Mouse (Mus musculus) liver, postnatal 0 days (tissue): ENCODE measurements around the gene Cdh23. TPM values are rescaled to one million over a fixed set of nuclear protein-coding genes. Genes with fewer than 3 reads are reported as not detected.

Source experiments
- ATAC-seq: fragments of 200-750 bp; cut with Nextera tagmentation; 2 replicates; pipeline ENCODE4 v1.8.0; 2017; ENCODE audit warnings: mild to moderate bottlenecking, moderate library complexity
- DNase-seq: peaks from one replicate; pipeline ENCODE4 v3.0.0-alpha.2; 2016
- H3K27ac ChIP-seq: fragments of 300-500 bp; sonication (generic); 2 replicates; pipeline ENCODE4 v1.5.1; 2014; ENCODE audit warnings: antibody characterized with exemption, moderate library complexity, mild to moderate bottlenecking, low read depth
- H3K27me3 ChIP-seq: fragments of 300-500 bp; sonication (generic); 2 replicates; pipeline ENCODE4 v1.6.1; 2014; ENCODE audit warnings: low read length, control low read depth, mixed read lengths; ENCODE audit not compliant: insufficient read depth
- H3K36me3 ChIP-seq: fragments of 300-500 bp; sonication (generic); replicated peaks from 2 replicates; pipeline ENCODE4 v1.6.1; 2014; ENCODE audit warnings: mild to moderate bottlenecking, control low read depth, low read length, moderate library complexity, mixed read lengths; ENCODE audit not compliant: insufficient read depth
- H3K4me1 ChIP-seq: fragments of 300-500 bp; sonication (generic); 2 replicates; pipeline ENCODE4 v1.6.1; 2014; ENCODE audit warnings: antibody characterized with exemption, mild to moderate bottlenecking, control low read depth; ENCODE audit not compliant: insufficient read depth
- H3K4me2 ChIP-seq: fragments of 300-500 bp; sonication (generic); 2 replicates; pipeline ENCODE4 v1.6.1; 2014; ENCODE audit warnings: low read depth, mild to moderate bottlenecking, low read length, moderate library complexity, mixed read lengths
- H3K4me3 ChIP-seq: fragments of 300-500 bp; sonication (generic); 2 replicates; pipeline ENCODE4 v1.5.1; 2014; ENCODE audit warnings: low read depth, low read length
- H3K9ac ChIP-seq: fragments of 300-500 bp; sonication (generic); replicated peaks from 2 replicates; pipeline ENCODE4 v1.6.1; 2014; ENCODE audit warnings: mild to moderate bottlenecking, moderate library complexity
- H3K9me3 ChIP-seq: fragments of 300-500 bp; sonication (generic); 2 replicates; pipeline ENCODE4 v1.6.1; 2016; ENCODE audit warnings: mild to moderate bottlenecking, control low read depth, low read length, mixed read lengths
- CTCF ChIP-seq: sonication (generic); IDR thresholded peaks from 2 replicates; pipeline ENCODE4 v1.5.1; 2016; ENCODE audit warnings: antibody characterized with exemption, low read depth
- EP300 ChIP-seq: IDR thresholded peaks from 2 replicates; pipeline ENCODE4 v1.6.1; 2016; ENCODE audit warnings: antibody characterized with exemption, low read depth, mild to moderate bottlenecking
- WGBS: fragments of 180-500 bp; shearing (Covaris S2); extraction: QIAGEN DNeasy Blood & Tissue Kit; methylation state at CpG from one replicate; pipeline ENCODE4 v1.1.7; 2014; ENCODE audit not compliant: insufficient replicate concordance; 5-methylcytosine and 5-hydroxymethylcytosine counted together
- polyA plus RNA-seq: library from polyadenylated mRNA; unstranded; fragments of >200 nt; fragmentation: Nextera tagmentation; extraction: Ambion mirVana; gene quantifications from 2 replicates; pipeline ENCODE4 v1.2.1, GENCODE M21; 2015

Cdh23 gene
- polyA plus RNA-seq, 1 experiment from 2014 or later: 0.28 TPM

- DNase-seq: no peak
- H3K9ac ChIP-seq: no peak overlapping the region
- H3K4me2 ChIP-seq: no peak overlapping the region
- no peak overlapping the region for H3K27ac ChIP-seq
- H3K27me3 ChIP-seq: no peaks in the 10 kb centered on the region
- no peaks in the 10 kb centered on the region for H3K36me3 ChIP-seq
- 30% methylated on average over 13 of the region's 13 CpGs for WGBS
- H3K4me1 ChIP-seq: peaks cover 4% of the 10 kb centered on the region; the same call in 1 of the 2 replicates
- no peak overlapping the region for H3K4me3 ChIP-seq
- ATAC-seq: no peak
- no peak for TF ChIP-seq CTCF
- no peak for TF ChIP-seq EP300
- no peaks in the 10 kb centered on the region for H3K9me3 ChIP-seq
Measured at GRCm38 (mm10) chr10:60635568-60636295, 60.6 kb downstream of the Cdh23 start.

- WGBS: 79% methylated on average over 9 of the region's 9 CpGs
Measured at GRCm38 (mm10) chr10:60634391-60634790, 61.9 kb downstream of the Cdh23 start.

GRCm38 (mm10) chr10:60626086-60626485 lies 70.2 kb downstream of the Cdh23 start:
- Histone ChIP-seq H3K9ac (no peak overlapping the region), H3K4me2 (no peak overlapping the region), H3K4me1 (no peaks in the 10 kb centered on the region), H3K4me3 (no peak overlapping the region), H3K9me3 (peaks cover 5% of the 10 kb centered on the region; the same call in 1 of the 2 replicates), H3K36me3 (no peaks in the 10 kb centered on the region), H3K27ac (no peak overlapping the region), H3K27me3 (no peaks in the 10 kb centered on the region)
- 58% methylated on average over 5 of the region's 5 CpGs for WGBS
- ATAC-seq (no peak), DNase-seq (no peak)
- TF ChIP-seq EP300: no peak

More at GRCm38 (mm10) chr10:60634391-60634790, 61.9 kb downstream of the Cdh23 start:
- H3K4me1 ChIP-seq: peaks cover 4% of the 10 kb centered on the region; the same call in 1 of the 2 replicates
- peaks cover 1% of the 10 kb centered on the region; the same call in 1 of the 2 replicates for H3K9me3 ChIP-seq
- TF ChIP-seq EP300 (no peak), CTCF (no peak)
- DNase-seq (no peak), ATAC-seq (no peak)
- H3K4me3 ChIP-seq: no peak overlapping the region
- no peak overlapping the region for H3K9ac ChIP-seq
- H3K27me3 ChIP-seq: no peaks in the 10 kb centered on the region
- no peaks in the 10 kb centered on the region for H3K36me3 ChIP-seq
- no peak overlapping the region for H3K27ac ChIP-seq
- H3K4me2 ChIP-seq: no peak overlapping the region

GRCm38 (mm10) chr10:60625511-60625910 lies 70.8 kb downstream of the Cdh23 start:
- Histone ChIP-seq H3K4me2 (no peak overlapping the region), H3K9ac (no peak overlapping the region), H3K27ac (no peak overlapping the region), H3K36me3 (no peaks in the 10 kb centered on the region), H3K4me1 (no peaks in the 10 kb centered on the region), H3K9me3 (peaks cover 5% of the 10 kb centered on the region; the same call in 1 of the 2 replicates), H3K27me3 (no peaks in the 10 kb centered on the region), H3K4me3 (no peak overlapping the region)
- WGBS: 72% methylated on average over 3 of the region's 3 CpGs
- no peak for ATAC-seq
- TF ChIP-seq CTCF: no peak
- no peak for TF ChIP-seq EP300
- no peak for DNase-seq

GRCm38 (mm10) chr10:60624945-60625344 lies 71.3 kb downstream of the Cdh23 start:
- no peak overlapping the region for H3K9ac ChIP-seq
- WGBS: 47% methylated on average over 3 of the region's 3 CpGs
- H3K9me3 ChIP-seq: peaks cover 5% of the 10 kb centered on the region; the same call in 1 of the 2 replicates

GRCm38 (mm10) chr10:60624217-60624708 lies 72.0 kb downstream of the Cdh23 start:
- ATAC-seq (no peak), DNase-seq (no peak)
- Histone ChIP-seq H3K4me2 (no peak overlapping the region), H3K36me3 (no peaks in the 10 kb centered on the region), H3K9ac (no peak overlapping the region), H3K4me1 (no peaks in the 10 kb centered on the region), H3K27ac (no peak overlapping the region), H3K9me3 (peaks cover 3% of the 10 kb centered on the region; the same call in 1 of the 2 replicates), H3K27me3 (no peaks in the 10 kb centered on the region), H3K4me3 (no peak overlapping the region)
- TF ChIP-seq EP300 (no peak), CTCF (no peak)
- 66% methylated on average over 14 of the region's 14 CpGs for WGBS

More at GRCm38 (mm10) chr10:60624945-60625344, 71.3 kb downstream of the Cdh23 start:
- H3K4me1 ChIP-seq: no peaks in the 10 kb centered on the region
- H3K36me3 ChIP-seq: no peaks in the 10 kb centered on the region
- no peak overlapping the region for H3K4me2 ChIP-seq
- TF ChIP-seq CTCF (no peak), EP300 (no peak)
- H3K27me3 ChIP-seq: no peaks in the 10 kb centered on the region
- H3K27ac ChIP-seq: no peak overlapping the region
- DNase-seq (no peak), ATAC-seq (no peak)
- no peak overlapping the region for H3K4me3 ChIP-seq
